Mouse (Mus musculus) lung, postnatal 0 days (tissue): ENCODE results near the gene Tmem30a.

Experiments
- CTCF ChIP-seq: IDR thresholded peaks from 2 replicates; pipeline ENCODE4 v1.5.1; 2016; ENCODE audit warnings: antibody characterized with exemption, mild to moderate bottlenecking
- EP300 ChIP-seq: IDR thresholded peaks from 2 replicates; pipeline ENCODE4 v1.6.1; 2016; ENCODE audit warnings: antibody characterized with exemption, mild to moderate bottlenecking, control low read depth

- TF ChIP-seq EP300 (no peak), CTCF (no peak)
Measured at GRCm38 (mm10) chr9:79760076-79760475, 33.2 kb downstream of the Tmem30a start.
